Mouse (Mus musculus) small intestine, adult 2 months (tissue): ENCODE measurements at regions not wholly inside any gene's neighbourhood (a gene's known extent, or its start where the extent isn't known, plus 50 kb on each side); places are given as distances from the start of the nearest gene placed in this dataset.

Experiments
- CTCF ChIP-seq: fragments of 200-500 bp; IDR thresholded peaks from 2 replicates; pipeline ENCODE4 v1.5.1; 2012; ENCODE audit warnings: low read depth, mild to moderate bottlenecking, control low read depth, inconsistent platforms, low read length, moderate library complexity, mixed read lengths; ENCODE audit not compliant: insufficient replicate concordance, insufficient read length; ENCODE audit errors: extremely low read depth
- POLR2A ChIP-seq: fragments of 200-500 bp; IDR thresholded peaks from 2 replicates; pipeline ENCODE4 v1.6.1; 2012; ENCODE audit warnings: low read depth, mild to moderate bottlenecking, control low read depth, inconsistent platforms, low read length, moderate library complexity

DNA sequence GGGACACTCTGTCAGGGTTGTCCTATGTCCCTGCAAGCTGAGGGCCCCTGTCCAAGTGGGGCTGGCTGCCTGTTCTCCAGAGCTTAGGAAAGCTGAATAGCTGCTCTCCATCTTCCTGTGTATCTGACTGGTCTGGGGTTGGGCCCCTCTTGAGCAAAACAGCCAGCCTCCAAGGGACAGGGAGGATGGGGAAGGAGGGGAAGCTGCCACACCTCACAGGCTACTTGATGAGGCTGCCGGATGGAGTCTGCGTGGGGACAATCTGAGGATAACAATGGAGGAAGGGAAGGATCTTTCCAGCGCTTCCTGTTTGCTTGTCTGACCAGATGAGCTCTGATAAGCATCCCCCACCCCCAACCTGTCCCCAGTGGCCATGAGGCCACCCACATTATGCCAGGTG is 57.1 kb upstream of the Ccnd1 start:
- TF ChIP-seq CTCF (no peak), POLR2A (no peak)
